Mouse (Mus musculus) limb, embryonic 14.5 days (tissue): ENCODE data around the gene Sdk1. TPM values are rescaled to one million over a fixed set of nuclear protein-coding genes. Genes with fewer than 3 reads are reported as not detected.

ENCODE experiments used
- ATAC-seq: fragments of 200-750 bp; cut with Nextera tagmentation; 2 replicates; pipeline ENCODE4 v1.8.0; 2017; ENCODE audit warnings: low read depth, moderate number of reproducible peaks, moderate TSS enrichment; ENCODE audit not compliant: low FRiP score
- DNase-seq: peaks from one replicate; pipeline ENCODE4 v3.0.0-alpha.2; 2015; ENCODE audit warnings: low spot score
- H3K27ac ChIP-seq: fragments of 300-500 bp; sonication (generic); replicated peaks from 2 replicates; pipeline ENCODE4 v1.5.1; 2014; ENCODE audit warnings: low read depth, mild to moderate bottlenecking, low read length, moderate library complexity, mixed read lengths
- H3K27me3 ChIP-seq: fragments of 300-500 bp; sonication (generic); 2 replicates; pipeline ENCODE4 v1.6.1; 2014; ENCODE audit warnings: low read length, mixed read lengths; ENCODE audit not compliant: control insufficient read depth, insufficient read depth
- H3K36me3 ChIP-seq: fragments of 300-500 bp; sonication (generic); 2 replicates; pipeline ENCODE4 v1.6.1; 2014; ENCODE audit warnings: mild to moderate bottlenecking, low read length, moderate library complexity, mixed read lengths; ENCODE audit not compliant: control insufficient read depth, insufficient read depth
- H3K4me1 ChIP-seq: fragments of 300-500 bp; sonication (generic); 2 replicates; pipeline ENCODE4 v1.6.1; 2014; ENCODE audit warnings: antibody characterized with exemption, low read length, mixed read lengths; ENCODE audit not compliant: control insufficient read depth, insufficient read depth
- H3K4me2 ChIP-seq: fragments of 300-500 bp; sonication (generic); replicated peaks from 2 replicates; pipeline ENCODE4 v1.6.1; 2014; ENCODE audit warnings: low read depth, mild to moderate bottlenecking, low read length, moderate library complexity; ENCODE audit not compliant: severe bottlenecking
- H3K4me3 ChIP-seq: fragments of 300-500 bp; sonication (generic); replicated peaks from 2 replicates; pipeline ENCODE4 v1.5.1; 2014; ENCODE audit warnings: low read length
- H3K9ac ChIP-seq: fragments of 300-500 bp; sonication (generic); 2 replicates; pipeline ENCODE4 v1.6.1; 2014; ENCODE audit warnings: mild to moderate bottlenecking, low read depth, low read length, moderate library complexity; ENCODE audit not compliant: severe bottlenecking
- H3K9me3 ChIP-seq: fragments of 300-500 bp; sonication (generic); 2 replicates; pipeline ENCODE4 v1.6.1; 2016; ENCODE audit warnings: low read length; ENCODE audit not compliant: control insufficient read depth
- POLR2A ChIP-seq: fragments of 200-500 bp; IDR thresholded peaks from 2 replicates; pipeline ENCODE4 v1.8.0; 2012; ENCODE audit warnings: inconsistent platforms, mild to moderate bottlenecking, moderate library complexity, borderline replicate concordance; ENCODE audit not compliant: insufficient read depth, insufficient read length; ENCODE audit errors: extremely low read depth
- WGBS: fragments of 180-500 bp; shearing (Covaris S2); extraction: QIAGEN DNeasy Blood & Tissue Kit; methylation state at CpG from one replicate; pipeline ENCODE4 v1.1.7; 2014; 5-methylcytosine and 5-hydroxymethylcytosine counted together
- polyA plus RNA-seq, 2 experiments: library from polyadenylated mRNA; depleted of rRNA in 1 of 2; stranded (reverse) in 1 of 2; unstranded in 1 of 2; fragments of >200 nt; fragmentation: Nextera tagmentation in 1 of 2; extraction: Ambion mirVana in 1 of 2; gene quantifications; 2 replicates each; pipeline versions ENCODE4 v1.2.1 to v1.2.3; 2012 to 2014

The Sdk1 gene
- polyA plus RNA-seq, 2 experiments: 2.8 to 7.2 TPM

DNA sequence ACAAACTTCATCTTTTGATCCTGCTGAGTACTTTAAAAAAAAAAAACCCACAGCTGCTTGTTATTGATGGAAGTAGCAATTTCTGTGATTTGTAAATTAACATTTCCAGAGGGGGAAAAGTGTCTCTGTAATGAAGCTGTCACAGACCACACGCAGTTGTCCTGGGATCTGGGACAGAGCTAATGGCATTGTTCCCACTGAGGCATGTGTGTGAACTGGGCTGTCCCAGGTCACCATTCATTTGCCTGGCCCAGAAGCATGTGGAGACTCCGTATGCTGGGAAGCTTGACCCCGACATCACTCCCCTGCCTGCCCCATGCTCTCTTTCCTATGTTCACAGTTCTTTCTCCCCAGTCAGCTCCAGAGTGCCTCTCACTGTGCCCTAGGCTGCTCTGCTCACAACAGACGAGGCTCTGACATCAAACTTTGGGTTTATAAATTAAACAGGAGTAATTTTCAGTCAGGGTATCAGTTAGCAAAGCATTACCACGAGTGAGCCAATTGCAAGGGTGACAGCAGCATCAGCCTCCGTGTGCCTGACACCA is 408.6 kb downstream of the Sdk1 start:
- WGBS: 57% methylated on average over 6 of the region's 6 CpGs
- no peaks in the 10 kb centered on the region for H3K36me3 ChIP-seq
- no peak overlapping the region for H3K4me2 ChIP-seq
- no peaks in the 10 kb centered on the region for H3K4me1 ChIP-seq
- no peak overlapping the region for H3K9ac ChIP-seq
- H3K27ac ChIP-seq: no peak overlapping the region
- ATAC-seq: no peak
- H3K27me3 ChIP-seq: no peaks in the 10 kb centered on the region
- H3K9me3 ChIP-seq: no peaks in the 10 kb centered on the region
- no peak for DNase-seq
- H3K4me3 ChIP-seq: no peak overlapping the region
- TF ChIP-seq POLR2A: no peak

DNA sequence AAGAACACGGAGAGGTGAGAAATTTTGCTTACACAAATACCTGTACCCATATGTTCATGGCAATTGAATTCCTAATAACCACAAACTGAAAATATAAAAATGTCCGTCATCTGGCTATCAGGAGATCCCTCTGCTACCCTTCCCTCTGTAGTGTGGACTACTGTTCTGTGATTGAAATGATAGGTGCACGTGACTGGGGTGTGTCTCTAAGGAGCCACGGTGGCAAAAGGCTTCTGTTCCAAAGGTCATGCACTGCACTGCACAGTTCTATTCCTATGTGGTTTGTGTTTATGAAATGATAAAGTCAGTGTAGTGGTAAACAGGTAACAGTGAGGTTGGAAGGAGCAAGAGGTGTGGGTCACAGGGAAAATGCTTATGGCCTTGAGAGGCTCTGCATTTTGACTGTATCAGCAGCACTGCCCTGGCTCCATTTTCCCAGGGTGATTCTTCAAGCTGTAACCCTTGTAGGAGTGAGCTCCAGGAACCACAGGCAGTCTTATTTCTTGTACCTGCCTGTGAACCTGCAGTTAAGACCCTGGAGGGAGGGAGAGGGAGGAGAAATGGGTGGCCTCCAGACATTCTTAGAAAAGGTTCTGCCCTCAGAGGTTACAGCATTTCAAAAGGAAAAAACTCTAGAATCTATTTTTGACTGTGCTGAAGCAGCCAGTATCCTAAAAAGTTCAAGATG is 410.5 kb downstream of the Sdk1 start:
- no peak for DNase-seq
- no peak overlapping the region for H3K27ac ChIP-seq

DNA sequence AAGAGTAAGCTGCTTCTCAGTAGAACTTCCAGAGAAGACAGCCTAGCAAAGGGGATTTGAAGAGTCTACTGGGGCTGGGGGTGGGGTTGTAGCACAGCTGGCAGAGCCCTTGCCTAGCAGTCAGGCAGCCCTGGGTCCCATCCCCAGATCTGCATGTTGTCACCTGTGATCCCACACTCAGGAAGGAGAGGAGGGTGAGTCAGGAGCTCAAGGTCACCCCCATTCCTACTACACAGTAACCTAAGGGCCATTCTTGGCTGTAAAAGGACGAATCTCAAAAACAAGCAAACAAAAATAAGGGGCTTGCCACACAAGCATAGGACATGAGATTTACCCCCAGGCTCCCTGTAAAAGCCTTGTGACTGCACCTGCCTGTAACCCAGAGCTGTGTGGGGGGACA is 435.1 kb downstream of the Sdk1 start:
- no peak overlapping the region for H3K27ac ChIP-seq
- H3K4me3 ChIP-seq: no peak overlapping the region
- 76% methylated on average over 1 of the region's 1 CpGs for WGBS
- H3K9me3 ChIP-seq: no peaks in the 10 kb centered on the region
- no peaks in the 10 kb centered on the region for H3K27me3 ChIP-seq
- H3K9ac ChIP-seq: no peak overlapping the region
- H3K36me3 ChIP-seq: no peaks in the 10 kb centered on the region
- DNase-seq (no peak), ATAC-seq (no peak)
- H3K4me2 ChIP-seq: no peak overlapping the region
- H3K4me1 ChIP-seq: no peaks in the 10 kb centered on the region
- no peak for TF ChIP-seq POLR2A

More for the DNA sequence above, 410.5 kb downstream of the Sdk1 start:
- no peaks in the 10 kb centered on the region for H3K27me3 ChIP-seq
- H3K9ac ChIP-seq: no peak overlapping the region
- no peaks in the 10 kb centered on the region for H3K9me3 ChIP-seq
- no peak overlapping the region for H3K4me2 ChIP-seq
- no peak for ATAC-seq
- H3K4me3 ChIP-seq: no peak overlapping the region
- no peak for TF ChIP-seq POLR2A
- WGBS: 83% methylated on average over 4 of the region's 4 CpGs
- H3K4me1 ChIP-seq: no peaks in the 10 kb centered on the region
- no peaks in the 10 kb centered on the region for H3K36me3 ChIP-seq

DNA sequence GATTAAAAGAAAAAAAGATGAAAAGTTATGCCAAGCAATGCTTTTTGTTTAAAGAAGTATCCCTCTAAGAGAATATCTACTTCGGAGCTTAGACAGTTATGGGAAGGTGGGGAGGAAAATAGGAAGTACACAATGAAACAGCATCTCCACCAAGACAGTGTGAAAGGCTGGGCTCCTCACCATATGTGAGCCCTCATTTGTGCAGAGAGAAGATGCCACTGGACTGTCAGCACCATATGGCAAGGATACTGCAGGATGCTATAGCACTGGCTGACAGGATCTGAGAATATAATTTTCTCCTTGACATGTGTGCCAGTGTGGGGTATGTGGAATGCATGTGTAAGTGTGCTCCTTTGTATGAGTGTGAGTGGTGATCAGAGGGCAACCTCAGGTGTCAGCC is 435.7 kb downstream of the Sdk1 start:
- no peak overlapping the region for H3K4me2 ChIP-seq
- WGBS: 93% methylated on average over 1 of the region's 1 CpGs
- H3K9ac ChIP-seq: no peak overlapping the region
- no peak overlapping the region for H3K27ac ChIP-seq
- H3K36me3 ChIP-seq: no peaks in the 10 kb centered on the region
- H3K27me3 ChIP-seq: no peaks in the 10 kb centered on the region
- H3K9me3 ChIP-seq: no peaks in the 10 kb centered on the region
- TF ChIP-seq POLR2A: no peak
- ATAC-seq: no peak
- H3K4me3 ChIP-seq: no peak overlapping the region
- no peaks in the 10 kb centered on the region for H3K4me1 ChIP-seq
- DNase-seq: no peak

DNA sequence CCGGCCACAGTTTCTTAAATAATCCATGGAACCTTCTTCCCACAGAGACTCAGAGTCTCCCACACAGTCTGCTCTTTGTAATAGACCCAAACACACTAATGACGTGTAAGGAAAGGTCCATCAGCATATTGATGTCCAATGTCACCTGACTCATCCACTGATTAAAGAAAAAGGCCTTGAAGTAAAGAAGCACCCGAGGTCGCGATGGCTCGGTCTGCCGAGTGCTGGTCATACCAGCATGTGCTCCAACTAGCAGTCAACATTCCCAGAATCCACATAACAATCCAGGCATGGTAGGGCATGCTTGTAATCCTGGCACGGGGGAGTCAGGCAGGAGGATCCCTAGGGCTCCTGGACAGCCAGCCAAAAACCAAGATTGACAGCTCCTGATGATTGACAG is 436.6 kb downstream of the Sdk1 start:
- no peak overlapping the region for H3K4me3 ChIP-seq
- no peak overlapping the region for H3K4me2 ChIP-seq
- H3K4me1 ChIP-seq: no peaks in the 10 kb centered on the region
- no peak for TF ChIP-seq POLR2A
- no peak for ATAC-seq
- H3K27ac ChIP-seq: no peak overlapping the region
- WGBS: 85% methylated on average over 8 of the region's 8 CpGs
- H3K9ac ChIP-seq: no peak overlapping the region
- H3K9me3 ChIP-seq: no peaks in the 10 kb centered on the region
- H3K36me3 ChIP-seq: no peaks in the 10 kb centered on the region
- no peak for DNase-seq
- H3K27me3 ChIP-seq: no peaks in the 10 kb centered on the region

DNA sequence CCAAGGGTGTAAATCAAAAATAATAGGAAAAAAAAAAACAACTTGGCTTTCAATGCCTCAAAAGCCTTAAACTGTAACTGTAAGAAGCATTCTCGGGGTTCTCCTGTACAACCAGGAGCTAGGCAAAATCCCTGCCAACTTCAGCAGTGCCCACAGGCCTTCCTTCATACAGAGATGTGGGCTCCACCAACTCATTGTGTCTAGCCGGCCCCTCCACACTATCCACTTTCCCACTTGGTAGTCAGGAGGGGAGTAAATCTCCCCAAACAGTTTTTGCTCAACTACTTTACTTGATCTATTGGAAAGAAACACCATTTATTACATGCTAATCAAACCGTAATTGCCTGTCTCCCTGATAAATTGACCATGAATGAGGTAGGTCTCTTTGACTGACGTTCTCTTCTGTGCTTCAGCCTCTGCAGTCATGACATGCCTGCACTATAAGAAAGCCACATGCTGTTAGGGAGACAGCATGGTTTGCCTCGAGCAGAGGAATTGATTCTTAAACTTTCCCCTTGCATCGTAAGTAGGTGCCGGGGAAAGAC is 445.7 kb downstream of the Sdk1 start:
- Histone ChIP-seq H3K4me1 (no peaks in the 10 kb centered on the region), H3K27me3 (no peaks in the 10 kb centered on the region), H3K27ac (no peak overlapping the region), H3K9ac (no peak overlapping the region), H3K9me3 (no peaks in the 10 kb centered on the region), H3K4me3 (no peak overlapping the region), H3K4me2 (no peak overlapping the region), H3K36me3 (no peaks in the 10 kb centered on the region)
- no peak for TF ChIP-seq POLR2A
- ATAC-seq (no peak), DNase-seq (no peak)
- WGBS: 57% methylated on average over 7 of the region's 7 CpGs
